Mouse (Mus musculus) right cerebral cortex, postnatal 10 days (tissue): ENCODE measurements around the gene Celf5.
A peak's percentile ranks its signal among the peaks of the same experiment; 100 is the strongest.
"Not testable (repeated sequence)": the region's sequence is repeated elsewhere in the genome, so short reads cannot be mapped to it uniquely, and the experiment has no call there.

ENCODE experiments used
- DNase-seq, 2 experiments: peaks; one replicate each; pipeline ENCODE4 v3.0.0; 2021; ENCODE audit warnings: low spot score in 2 of 2

Gene Celf5

GRCm38 (mm10) chr10:81452237-81452946 lies 30.1 kb downstream of the Celf5 start:
- peak; percentile 27 to 29 for DNase-seq

GRCm38 (mm10) chr10:81451365-81451745 lies 31.2 kb downstream of the Celf5 start:
- peak in 1 of 2 experiments; percentile 14 for DNase-seq

GRCm38 (mm10) chr10:81450641-81451364 lies 31.7 kb downstream of the Celf5 start:
- peak in 1 of 2 experiments; percentile 22 for DNase-seq

- DNase-seq: peak; percentile 75 to 86
Observed at GRCm38 (mm10) chr10:81450140-81450539, 32.4 kb downstream of the Celf5 start.

- DNase-seq: not testable (repeated sequence)
Observed at GRCm38 (mm10) chr10:81445516-81445915, 37.0 kb downstream of the Celf5 start.

GRCm38 (mm10) chr10:81441019-81441418 lies 41.5 kb downstream of the Celf5 start:
- no peak for DNase-seq

GRCm38 (mm10) chr10:81435436-81435835 lies 47.1 kb downstream of the Celf5 start:
- peak; percentile 90 to 92 for DNase-seq

GRCm38 (mm10) chr10:81434361-81435263 lies 47.9 kb downstream of the Celf5 start:
- DNase-seq: peak; percentile 20 to 41

- peak; percentile 39 to 59 for DNase-seq
Observed at GRCm38 (mm10) chr10:81433541-81434289, 48.8 kb downstream of the Celf5 start.

- DNase-seq: peak; percentile 97 to 99
Observed at GRCm38 (mm10) chr10:81432868-81433262, 49.6 kb downstream of the Celf5 start.

- no peak for DNase-seq
Observed at GRCm38 (mm10) chr10:81432169-81432867, 50.2 kb downstream of the Celf5 start.

- peak; percentile 78 to 84 for DNase-seq
Observed at GRCm38 (mm10) chr10:81431526-81432168, 50.9 kb downstream of the Celf5 start.

GRCm38 (mm10) chr10:81430831-81431525 lies 51.5 kb downstream of the Celf5 start:
- DNase-seq: peak; percentile 81 to 86

- peak; percentile 87 for DNase-seq
Observed at GRCm38 (mm10) chr10:81430141-81430830, 52.2 kb downstream of the Celf5 start.

GRCm38 (mm10) chr10:81429605-81430061 lies 52.9 kb downstream of the Celf5 start:
- peak; percentile 81 to 84 for DNase-seq

- DNase-seq: peak; percentile 23 to 36
Observed at GRCm38 (mm10) chr10:81429092-81429491, 53.4 kb downstream of the Celf5 start.

- peak; percentile 28 to 34 for DNase-seq
Observed at GRCm38 (mm10) chr10:81428507-81428870, 54.0 kb downstream of the Celf5 start.

- DNase-seq: peak; percentile 36 to 61
Observed at GRCm38 (mm10) chr10:81427804-81428506, 54.6 kb downstream of the Celf5 start.
